Mouse (Mus musculus): ENCODE data around the gene Kctd19. TPM values are rescaled to one million over a fixed set of nuclear protein-coding genes. Genes with fewer than 3 reads are reported as not detected.

The Kctd19 gene
- polyA plus RNA-seq, 1 experiment, result not detected

DNA sequence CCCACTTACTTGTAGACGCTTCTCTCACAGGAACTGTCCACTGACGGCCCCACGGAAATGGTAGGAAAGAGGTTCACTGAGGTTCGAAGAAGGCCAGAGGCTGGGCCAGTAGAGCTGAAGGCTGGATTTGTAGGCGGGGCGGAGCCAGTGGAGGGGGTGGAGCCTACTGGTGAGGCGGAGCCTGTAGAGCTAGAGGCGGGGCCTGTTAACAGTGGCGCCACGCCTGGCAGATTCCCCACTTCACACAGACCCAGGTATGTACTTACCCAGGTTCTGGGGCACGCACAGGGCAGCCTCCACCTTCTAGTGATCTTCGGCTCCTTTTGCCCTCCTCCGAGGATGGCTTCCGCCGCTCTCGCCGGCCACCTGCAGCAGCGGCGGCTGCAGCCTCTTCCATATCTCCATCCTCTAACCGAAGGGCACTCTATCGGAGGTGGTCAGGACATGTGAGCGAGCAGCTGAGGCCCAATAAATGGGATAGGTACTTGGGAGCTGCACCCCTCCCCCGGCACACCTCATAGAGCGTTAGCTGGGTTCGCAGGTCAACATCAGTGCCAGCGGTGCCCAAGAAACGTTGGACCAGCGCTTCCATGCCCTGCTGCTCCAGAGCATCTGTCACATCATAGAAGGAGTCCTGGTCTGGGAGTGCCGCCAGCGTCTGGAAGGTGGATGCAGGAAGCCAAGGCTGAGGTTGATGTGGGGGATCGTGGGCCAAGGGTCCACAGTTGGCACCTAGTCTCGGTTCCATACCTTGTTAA lies 76.8 kb downstream of the Kctd19 start:
- Histone ChIP-seq H3K4me1 (ENCODE audit: control insufficient read depth) (peaks cover 35% of the 10 kb centered on the region), H3K4me3 (replicated peaks) (no peak overlapping the region), H3K36me3 (ENCODE audit: control insufficient read depth) (peaks cover 36% of the 10 kb centered on the region), H3K9me3 (ENCODE audit: control insufficient read depth, low read length) (peaks cover 3% of the 10 kb centered on the region), H3K27me3 (ENCODE audit: control insufficient read depth) (no peaks in the 10 kb centered on the region)
- no peak for TF ChIP-seq GATA1 (IDR thresholded peaks at IDR 0.05; ENCODE audit: low read length)
- no peak for TF ChIP-seq TAL1 (IDR thresholded peaks at IDR 0.05; ENCODE audit: low read length)

Other genes with a start within 250 kb of the Kctd19 start
- 0.06 and 0.11 TPM in 2 replicates for gene Cbfb, start 242.8 kb downstream of the Kctd19 start, polyA plus RNA-seq (2012)
- 0.63 and 1.3 TPM in 2 replicates for gene D230025D16Rik, start 188.4 kb downstream of the Kctd19 start, polyA plus RNA-seq (2012)
- 0.74 and 1.0 TPM in 2 replicates for gene B3gnt9, start 158.3 kb downstream of the Kctd19 start, polyA plus RNA-seq (2012)
- 1.7 and 2.0 TPM in 2 replicates for gene Tradd, start 148.9 kb downstream of the Kctd19 start, polyA plus RNA-seq (2012)
- 0.10 and 0.27 TPM in 2 replicates for gene Fbxl8, start 148.9 kb downstream of the Kctd19 start, polyA plus RNA-seq (2012)
- not detected in 2 replicates for gene Hsf4, start 143.7 kb downstream of the Kctd19 start, polyA plus RNA-seq (2012)
- not detected in 2 replicates for gene Nol3, start 137.4 kb downstream of the Kctd19 start, polyA plus RNA-seq (2012)
- gene 4931428F04Rik, start 123.6 kb downstream of the Kctd19 start, polyA plus RNA-seq (2012), result 0.01 and 0.09 TPM in 2 replicates
- 1.6 and 1.7 TPM in 2 replicates for gene Exoc3l, start 117.4 kb downstream of the Kctd19 start, polyA plus RNA-seq (2012)
- gene E2f4, start 115.8 kb downstream of the Kctd19 start, polyA plus RNA-seq (2012), result 30.0 and 45.9 TPM in 2 replicates
- 0.97 and 1.1 TPM in 2 replicates for gene Elmo3, start 107.9 kb downstream of the Kctd19 start, polyA plus RNA-seq (2012)
- 2.5 and 3.1 TPM in 2 replicates for gene Lrrc29, start 87.2 kb downstream of the Kctd19 start, polyA plus RNA-seq (2012)
- gene Tmem208, start 87.1 kb downstream of the Kctd19 start, polyA plus RNA-seq (2012), result 3.4 and 3.5 TPM in 2 replicates
- 0.19 and 0.21 TPM in 2 replicates for gene Fhod1, start 65.5 kb downstream of the Kctd19 start, polyA plus RNA-seq (2012)
- gene Slc9a5, start 64.7 kb downstream of the Kctd19 start, polyA plus RNA-seq (2012), result 0.02 TPM in 1 of 2 replicates, not detected in the other
- not detected in 2 replicates for gene Plekhg4, start 40.2 kb downstream of the Kctd19 start, polyA plus RNA-seq (2012)
- 0.03 and 0.05 TPM in 2 replicates for gene Lrrc36, start 69 bp upstream of the Kctd19 start, polyA plus RNA-seq (2012)
- 0.34 and 0.96 TPM in 2 replicates for gene Tppp3, start 58.0 kb upstream of the Kctd19 start, polyA plus RNA-seq (2012)
- 0.14 and 0.23 TPM in 2 replicates for gene Zdhhc1, start 83.4 kb upstream of the Kctd19 start, polyA plus RNA-seq (2012)
- gene Hsd11b2, start 105.3 kb upstream of the Kctd19 start, polyA plus RNA-seq (2012), result not detected in 2 replicates
- gene Atp6v0d1, start 152.5 kb upstream of the Kctd19 start, polyA plus RNA-seq (2012), result 7.7 and 7.8 TPM in 2 replicates
- gene Ripor1, start 191.8 kb upstream of the Kctd19 start, polyA plus RNA-seq (2012), result 0.23 and 0.27 TPM in 2 replicates
- 24.5 and 26.6 TPM in 2 replicates for gene Ctcf, start 223.1 kb upstream of the Kctd19 start, polyA plus RNA-seq (2012)
- not detected in 2 replicates for gene Agrp, start 223.9 kb upstream of the Kctd19 start, polyA plus RNA-seq (2012)

Measured in erythroblast, embryonic 14.5 days (primary cell).